Mouse (Mus musculus) testis, adult 10 weeks (tissue): ENCODE measurements around the gene T2. TPM values are rescaled to one million over a fixed set of nuclear protein-coding genes. Genes with fewer than 3 reads are reported as not detected.

Experiments
- polyA plus RNA-seq: library from polyadenylated mRNA; stranded (reverse); fragments of 350-450 nt; fragmentation: Illumina TruSeq; extraction: RNeasy Lipid Tissue Mini Kit (QIAGEN cat#74804); gene quantifications from one replicate; pipeline ENCODE4 v1.2.3, GENCODE M21; 2014; ENCODE audit warnings: low read depth, low replicate concordance

Gene T2
- not detected for polyA plus RNA-seq

GRCm38 (mm10) chr17:8355692-8356091 is at the start of gene T2:
T2 (plus strand) TSS chr17:8355992.

GRCm38 (mm10) chr17:8310838-8311614 is 44.8 kb upstream of the T2 start, which contains the start of gene Sft2d1:
Sft2d1 (plus strand) TSS chr17:8311102.

GRCm38 (mm10) chr17:8337159-8337558 is 18.6 kb upstream of the T2 start, which contains the start of gene Prr18:
Prr18 (plus strand) TSS chr17:8337459.

GRCm38 (mm10) chr17:8433978-8434960 is 78.5 kb downstream of the T2 start, which contains the start of gene T:
T (plus strand) TSS chr17:8434423.

Other genes starting within 250 kb of the T2 start
- not detected for gene Gm49673, start 208.2 kb upstream of the T2 start, polyA plus RNA-seq
- gene Rnaset2a, start 207.9 kb upstream of the T2 start, polyA plus RNA-seq: 4.9 TPM
- gene Fgfr1op, start 190.5 kb upstream of the T2 start, polyA plus RNA-seq: 129 TPM
- gene Ccr6, start 119.9 kb upstream of the T2 start, polyA plus RNA-seq: 2.1 TPM
- 59.6 TPM for gene Mpc1, start 73.1 kb upstream of the T2 start, polyA plus RNA-seq
- 31.1 TPM for gene Sft2d1, start 44.9 kb upstream of the T2 start, polyA plus RNA-seq
- gene Prr18, start 18.5 kb upstream of the T2 start, polyA plus RNA-seq: not detected
- 0.13 TPM for gene T, start 78.4 kb downstream of the T2 start, polyA plus RNA-seq
- 22.3 TPM for gene Pde10a, start 169.4 kb downstream of the T2 start, polyA plus RNA-seq
- not detected for gene Gm17087, start 211.0 kb downstream of the T2 start, polyA plus RNA-seq